Mouse (Mus musculus) kidney, embryonic 16.5 days (tissue): ENCODE results near the gene Fras1. TPM values are rescaled to one million over a fixed set of nuclear protein-coding genes. Genes with fewer than 3 reads are reported as not detected.

Experiments used
- ATAC-seq: fragments of 200-750 bp; cut with Nextera tagmentation; 2 replicates; pipeline ENCODE4 v1.8.0; 2017; ENCODE audit warnings: moderate TSS enrichment; ENCODE audit not compliant: low FRiP score, low TSS enrichment
- H3K27ac ChIP-seq: fragments of 300-500 bp; sonication (generic); 2 replicates; pipeline ENCODE4 v1.5.1; 2014; ENCODE audit warnings: low read length
- H3K27me3 ChIP-seq: fragments of 300-500 bp; sonication (generic); 2 replicates; pipeline ENCODE4 v1.6.1; 2014; ENCODE audit warnings: low read length, control low read depth, mixed read lengths; ENCODE audit not compliant: insufficient read depth
- H3K36me3 ChIP-seq: fragments of 300-500 bp; sonication (generic); 2 replicates; pipeline ENCODE4 v1.6.1; 2014; ENCODE audit warnings: low read length, control low read depth, mixed read lengths; ENCODE audit not compliant: insufficient read depth
- H3K4me1 ChIP-seq: fragments of 300-500 bp; sonication (generic); 2 replicates; pipeline ENCODE4 v1.6.1; 2014; ENCODE audit warnings: low read length, control low read depth, mixed read lengths; ENCODE audit not compliant: insufficient read depth
- H3K4me2 ChIP-seq: fragments of 300-500 bp; sonication (generic); replicated peaks from 2 replicates; pipeline ENCODE4 v1.6.1; 2014; ENCODE audit warnings: low read depth, low read length
- H3K4me3 ChIP-seq: fragments of 300-500 bp; sonication (generic); 2 replicates; pipeline ENCODE4 v1.5.1; 2014; ENCODE audit warnings: mild to moderate bottlenecking, low read length
- H3K9ac ChIP-seq: fragments of 300-500 bp; sonication (generic); replicated peaks from 2 replicates; pipeline ENCODE4 v1.6.1; 2014; ENCODE audit warnings: low read length
- H3K9me3 ChIP-seq: fragments of 300-500 bp; sonication (generic); 2 replicates; pipeline ENCODE4 v1.6.1; 2016; ENCODE audit warnings: low read length, control low read depth
- WGBS: fragments of 180-500 bp; shearing (Covaris S2); extraction: QIAGEN DNeasy Blood & Tissue Kit; methylation state at CpG from one replicate; pipeline ENCODE4 v1.1.7; 2014; 5-methylcytosine and 5-hydroxymethylcytosine counted together
- polyA plus RNA-seq: library from polyadenylated mRNA; unstranded; fragments of >200 nt; fragmentation: Nextera tagmentation; extraction: Ambion mirVana; gene quantifications from 2 replicates; pipeline ENCODE4 v1.2.1, GENCODE M21; 2015

The Fras1 gene
- polyA plus RNA-seq, 1 experiment from 2014 or later = 30.3 TPM

GRCm38 (mm10) chr5:96620209-96620608 is 246.5 kb downstream of the Fras1 start:
- no peak overlapping the region for H3K4me3 ChIP-seq
- no peak overlapping the region for H3K9ac ChIP-seq
- no peak for ATAC-seq
- 84% methylated on average over 2 of the region's 2 CpGs for WGBS
- 0 out of 2 replicates have a peak, but pooled peaks cover 9% of the 10 kb centered on the region for H3K36me3 ChIP-seq
- H3K4me1 ChIP-seq = 0 out of 2 replicates have a peak, but pooled peaks cover 3% of the 10 kb centered on the region
- no peak overlapping the region for H3K27ac ChIP-seq
- H3K27me3 ChIP-seq = no peaks in the 10 kb centered on the region
- no peak overlapping the region for H3K4me2 ChIP-seq
- H3K9me3 ChIP-seq = no peaks in the 10 kb centered on the region

- H3K4me3 ChIP-seq = no peak overlapping the region
- no peak overlapping the region for H3K27ac ChIP-seq
- ATAC-seq = no peak
- H3K4me2 ChIP-seq = no peak overlapping the region
- H3K9me3 ChIP-seq = no peaks in the 10 kb centered on the region
- 0 out of 2 replicates have a peak, but pooled peaks cover 3% of the 10 kb centered on the region for H3K4me1 ChIP-seq
- H3K27me3 ChIP-seq = no peaks in the 10 kb centered on the region
- no peak overlapping the region for H3K9ac ChIP-seq
- 0 out of 2 replicates have a peak, but pooled peaks cover 9% of the 10 kb centered on the region for H3K36me3 ChIP-seq
- 95% methylated on average over 5 of the region's 5 CpGs for WGBS
Measured at GRCm38 (mm10) chr5:96620618-96621017, 246.9 kb downstream of the Fras1 start.

GRCm38 (mm10) chr5:96622604-96623352 is 249.0 kb downstream of the Fras1 start:
- no peak overlapping the region for H3K4me2 ChIP-seq
- H3K9me3 ChIP-seq = no peaks in the 10 kb centered on the region
- H3K27me3 ChIP-seq = no peaks in the 10 kb centered on the region
- no peak overlapping the region for H3K4me3 ChIP-seq
- H3K4me1 ChIP-seq = 0 out of 2 replicates have a peak, but pooled peaks cover 3% of the 10 kb centered on the region
- H3K9ac ChIP-seq = no peak overlapping the region
- whole genome bisulfite sequencing = 67% methylated on average over 5 of the region's 5 CpGs
- ATAC-seq = no peak
- H3K27ac ChIP-seq = no peak overlapping the region
- 0 out of 2 replicates have a peak, but pooled peaks cover 12% of the 10 kb centered on the region for H3K36me3 ChIP-seq

GRCm38 (mm10) chr5:96629851-96630250 is 256.1 kb downstream of the Fras1 start:
- Histone ChIP-seq H3K4me1 (no peaks in the 10 kb centered on the region), H3K9ac (no peak overlapping the region), H3K9me3 (no peaks in the 10 kb centered on the region), H3K27ac (no peak overlapping the region), H3K27me3 (no peaks in the 10 kb centered on the region), H3K4me2 (no peak overlapping the region), H3K36me3 (peaks cover 6% of the 10 kb centered on the region; the same call in 1 of the 2 replicates), H3K4me3 (no peak overlapping the region)
- 76% methylated on average over 8 of the region's 8 CpGs for WGBS
- no peak for ATAC-seq

- WGBS = 61% methylated on average over 17 of the region's 17 CpGs
- ATAC-seq = no peak
- H3K4me3 ChIP-seq = no peak overlapping the region
Measured at GRCm38 (mm10) chr5:96635146-96635862, 261.5 kb downstream of the Fras1 start.

GRCm38 (mm10) chr5:96635866-96636265 is 262.1 kb downstream of the Fras1 start:
- peaks cover 3% of the 10 kb centered on the region; the same call in 1 of the 2 replicates for H3K36me3 ChIP-seq
- 77% methylated on average over 5 of the region's 5 CpGs for WGBS
- no peaks in the 10 kb centered on the region for H3K27me3 ChIP-seq
- no peak overlapping the region for H3K9ac ChIP-seq
- H3K27ac ChIP-seq = no peak overlapping the region
- ATAC-seq = no peak
- no peak overlapping the region for H3K4me3 ChIP-seq
- no peaks in the 10 kb centered on the region for H3K4me1 ChIP-seq
- H3K9me3 ChIP-seq = no peaks in the 10 kb centered on the region
- H3K4me2 ChIP-seq = no peak overlapping the region

More at GRCm38 (mm10) chr5:96635146-96635862, 261.5 kb downstream of the Fras1 start:
- Histone ChIP-seq H3K9ac (no peak overlapping the region), H3K4me1 (no peaks in the 10 kb centered on the region), H3K9me3 (no peaks in the 10 kb centered on the region), H3K36me3 (peaks cover 3% of the 10 kb centered on the region; the same call in 1 of the 2 replicates), H3K4me2 (no peak overlapping the region), H3K27me3 (no peaks in the 10 kb centered on the region), H3K27ac (no peak overlapping the region)

GRCm38 (mm10) chr5:96639213-96639910 is 265.6 kb downstream of the Fras1 start:
- peak overlapping the region; percentile 65 for H3K27ac ChIP-seq

GRCm38 (mm10) chr5:96641297-96641696 is 267.5 kb downstream of the Fras1 start:
- Histone ChIP-seq H3K36me3 (peaks cover 19% of the 10 kb centered on the region; the same call in 1 of the 2 replicates), H3K4me3 (no peak overlapping the region), H3K9ac (no peak overlapping the region), H3K27me3 (no peaks in the 10 kb centered on the region), H3K4me1 (no peaks in the 10 kb centered on the region), H3K27ac (no peak overlapping the region), H3K4me2 (no peak overlapping the region), H3K9me3 (no peaks in the 10 kb centered on the region)
- 93% methylated on average over 2 of the region's 2 CpGs for WGBS
- no peak for ATAC-seq

More at GRCm38 (mm10) chr5:96639213-96639910, 265.6 kb downstream of the Fras1 start:
- H3K36me3 ChIP-seq = peaks cover 6% of the 10 kb centered on the region; the same call in 1 of the 2 replicates
- no peak overlapping the region for H3K4me2 ChIP-seq
- 82% methylated on average over 6 of the region's 6 CpGs for WGBS
- H3K9ac ChIP-seq = no peak overlapping the region
- no peaks in the 10 kb centered on the region for H3K9me3 ChIP-seq
- no peak overlapping the region for H3K4me3 ChIP-seq
- peak; percentile 85 for ATAC-seq
- no peaks in the 10 kb centered on the region for H3K27me3 ChIP-seq
- H3K4me1 ChIP-seq = no peaks in the 10 kb centered on the region

GRCm38 (mm10) chr5:96675676-96676075 is 301.9 kb downstream of the Fras1 start:
- Histone ChIP-seq H3K4me2 (no peak overlapping the region), H3K27ac (no peak overlapping the region), H3K36me3 (peaks cover 7% of the 10 kb centered on the region), H3K27me3 (no peaks in the 10 kb centered on the region), H3K4me3 (no peak overlapping the region), H3K4me1 (no peaks in the 10 kb centered on the region), H3K9ac (no peak overlapping the region), H3K9me3 (no peaks in the 10 kb centered on the region)
- 96% methylated on average over 4 of the region's 4 CpGs for WGBS
- no peak for ATAC-seq
